Mouse (Mus musculus) cerebellum, adult 2 months (tissue): ENCODE data around the gene Tns4.

Experiments
- CTCF ChIP-seq: fragments of 200-500 bp; IDR thresholded peaks from 2 replicates; pipeline ENCODE4 v1.5.1; 2011; ENCODE audit warnings: low read depth, mild to moderate bottlenecking, control low read depth, low read length, moderate library complexity, borderline replicate concordance; ENCODE audit not compliant: insufficient read depth
- POLR2A ChIP-seq: fragments of 200-500 bp; IDR thresholded peaks from 2 replicates; pipeline ENCODE4 v1.6.1; 2011; ENCODE audit warnings: low read length, control low read depth, borderline replicate concordance; ENCODE audit not compliant: insufficient read depth

DNA sequence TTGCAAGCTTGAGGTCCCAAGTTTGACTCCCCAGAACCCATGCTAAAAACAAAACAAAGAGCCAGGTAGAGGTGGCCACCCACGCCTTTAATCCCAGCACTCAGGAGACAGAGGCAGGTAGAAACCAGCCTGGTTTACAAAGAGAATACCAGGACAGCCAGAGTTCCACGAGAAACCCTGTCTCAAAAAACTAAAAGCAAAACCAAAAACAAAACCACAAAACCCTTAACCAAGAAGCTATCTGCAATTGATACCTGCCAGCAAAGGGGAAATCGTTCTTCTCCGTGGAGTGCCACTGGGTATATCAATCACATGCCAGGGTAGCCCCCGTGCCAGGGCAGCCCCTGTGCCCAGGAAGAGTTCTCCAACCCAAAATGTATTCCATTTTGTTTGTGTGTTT, 11.1 kb upstream of the Tns4 start:
- TF ChIP-seq POLR2A (no peak), CTCF (no peak)
